Mouse (Mus musculus): ENCODE results near the gene Acr. TPM values are rescaled to one million over a fixed set of nuclear protein-coding genes. Genes with fewer than 3 reads are reported as not detected.

Gene Acr
- not detected for polyA plus RNA-seq (2014; fragmentation: Illumina TruSeq; extraction: RNeasy Lipid Tissue Mini Kit (QIAGEN cat#74804); ENCODE audit: low read depth, low replicate concordance)

GRCm38 (mm10) chr15:89568114-89568513, at the start of gene Acr:
Gene Acr (plus strand): TSS chr15:89568326.

GRCm38 (mm10) chr15:89591723-89592455, 23.8 kb downstream of the Acr start, which contains the start of gene Rabl2:
Gene Rabl2 (minus strand): TSS chr15:89591923.

Other genes with a start within 250 kb of the Acr start
- not detected for gene Adm2, start 245.6 kb upstream of the Acr start, polyA plus RNA-seq (2014; fragmentation: Illumina TruSeq; extraction: RNeasy Lipid Tissue Mini Kit (QIAGEN cat#74804); ENCODE audit: low read depth, low replicate concordance)
- gene Miox, start 233.9 kb upstream of the Acr start, polyA plus RNA-seq (2014; fragmentation: Illumina TruSeq; extraction: RNeasy Lipid Tissue Mini Kit (QIAGEN cat#74804); ENCODE audit: low read depth, low replicate concordance): not detected
- 25.2 TPM for gene Lmf2, start 212.7 kb upstream of the Acr start, polyA plus RNA-seq (2014; fragmentation: Illumina TruSeq; extraction: RNeasy Lipid Tissue Mini Kit (QIAGEN cat#74804); ENCODE audit: low read depth, low replicate concordance)
- gene Ncaph2, start 212.6 kb upstream of the Acr start, polyA plus RNA-seq (2014; fragmentation: Illumina TruSeq; extraction: RNeasy Lipid Tissue Mini Kit (QIAGEN cat#74804); ENCODE audit: low read depth, low replicate concordance): 46.5 TPM
- gene Sco2, start 194.5 kb upstream of the Acr start, polyA plus RNA-seq (2014; fragmentation: Illumina TruSeq; extraction: RNeasy Lipid Tissue Mini Kit (QIAGEN cat#74804); ENCODE audit: low read depth, low replicate concordance): 23.0 TPM
- 0.86 TPM for gene Tymp, start 191.3 kb upstream of the Acr start, polyA plus RNA-seq (2014; fragmentation: Illumina TruSeq; extraction: RNeasy Lipid Tissue Mini Kit (QIAGEN cat#74804); ENCODE audit: low read depth, low replicate concordance)
- gene Odf3b, start 189.0 kb upstream of the Acr start, polyA plus RNA-seq (2014; fragmentation: Illumina TruSeq; extraction: RNeasy Lipid Tissue Mini Kit (QIAGEN cat#74804); ENCODE audit: low read depth, low replicate concordance): 2.5 TPM
- gene Klhdc7b, start 183.4 kb upstream of the Acr start, polyA plus RNA-seq (2014; fragmentation: Illumina TruSeq; extraction: RNeasy Lipid Tissue Mini Kit (QIAGEN cat#74804); ENCODE audit: low read depth, low replicate concordance): not detected
- not detected for gene Syce3, start 157.8 kb upstream of the Acr start, polyA plus RNA-seq (2014; fragmentation: Illumina TruSeq; extraction: RNeasy Lipid Tissue Mini Kit (QIAGEN cat#74804); ENCODE audit: low read depth, low replicate concordance)
- gene Cpt1b, start 142.5 kb upstream of the Acr start, polyA plus RNA-seq (2014; fragmentation: Illumina TruSeq; extraction: RNeasy Lipid Tissue Mini Kit (QIAGEN cat#74804); ENCODE audit: low read depth, low replicate concordance): 568 TPM
- gene C730034F03Rik, start 138.7 kb upstream of the Acr start, polyA plus RNA-seq (2014; fragmentation: Illumina TruSeq; extraction: RNeasy Lipid Tissue Mini Kit (QIAGEN cat#74804); ENCODE audit: low read depth, low replicate concordance): 1.8 TPM
- 1.3 TPM for gene Gm44502, start 138.6 kb upstream of the Acr start, polyA plus RNA-seq (2014; fragmentation: Illumina TruSeq; extraction: RNeasy Lipid Tissue Mini Kit (QIAGEN cat#74804); ENCODE audit: low read depth, low replicate concordance)
- 106 TPM for gene Chkb, start 138.4 kb upstream of the Acr start, polyA plus RNA-seq (2014; fragmentation: Illumina TruSeq; extraction: RNeasy Lipid Tissue Mini Kit (QIAGEN cat#74804); ENCODE audit: low read depth, low replicate concordance)
- 0.10 TPM for gene Mapk8ip2, start 114.4 kb upstream of the Acr start, polyA plus RNA-seq (2014; fragmentation: Illumina TruSeq; extraction: RNeasy Lipid Tissue Mini Kit (QIAGEN cat#74804); ENCODE audit: low read depth, low replicate concordance)
- 13.2 TPM for gene Arsa, start 90.9 kb upstream of the Acr start, polyA plus RNA-seq (2014; fragmentation: Illumina TruSeq; extraction: RNeasy Lipid Tissue Mini Kit (QIAGEN cat#74804); ENCODE audit: low read depth, low replicate concordance)
- 24.1 TPM for gene Shank3, start 68.7 kb upstream of the Acr start, polyA plus RNA-seq (2014; fragmentation: Illumina TruSeq; extraction: RNeasy Lipid Tissue Mini Kit (QIAGEN cat#74804); ENCODE audit: low read depth, low replicate concordance)
- 6.0 TPM for gene Rabl2, start 23.6 kb downstream of the Acr start, polyA plus RNA-seq (2014; fragmentation: Illumina TruSeq; extraction: RNeasy Lipid Tissue Mini Kit (QIAGEN cat#74804); ENCODE audit: low read depth, low replicate concordance)